Mouse (Mus musculus): ENCODE results near the gene Tubg2. TPM values are rescaled to one million over a fixed set of nuclear protein-coding genes. Genes with fewer than 3 reads are reported as not detected.

Tubg2 gene
- total RNA-seq, 1 experiment = 0.31 TPM

- in situ Hi-C loops (cut with MboI; ENCODE audit: low sequenced_read_pairs in 2 of 2, unreplicated experiment in 2 of 2) = no loop called here
- H3K9ac ChIP-seq (ENCODE audit: insufficient read depth, low read depth, low read length, poor library complexity, severe bottlenecking) = no peak overlapping the region
Observed at GRCm38 (mm10) chr11:101162301-101162700, 6.6 kb downstream of the Tubg2 start.

GRCm38 (mm10) chr11:101162772-101163171 is 7.1 kb downstream of the Tubg2 start:
- in situ Hi-C loops (cut with MboI; ENCODE audit: low sequenced_read_pairs in 2 of 2, unreplicated experiment in 2 of 2) = no loop called here
- TF ChIP-seq CHD2 (IDR thresholded peaks at IDR 0.05; ENCODE audit: low read depth, low read length) = no peak
- TF ChIP-seq ZNF384 (IDR thresholded peaks at IDR 0.05; ENCODE audit: low read depth, low read length) = no peak
- no peak for TF ChIP-seq MAFK (IDR thresholded peaks at IDR 0.05; ENCODE audit: insufficient read depth, low read depth, low read length)
- no peak for TF ChIP-seq ZC3H11A (IDR thresholded peaks at IDR 0.05; ENCODE audit: borderline replicate concordance, low read depth, low read length)
- no peak for TF ChIP-seq HCFC1 (IDR thresholded peaks at IDR 0.05; ENCODE audit: borderline replicate concordance, insufficient read depth, low read length)
- Histone ChIP-seq H3K36me3 (ENCODE audit: control insufficient read depth, insufficient read depth, low read length, poor library complexity, severe bottlenecking) (peaks cover 2% of the 10 kb centered on the region; the same call in 1 of the 2 replicates), H3K4me1 (ENCODE audit: control insufficient read depth in 2 of 2, insufficient read depth in 2 of 2, low read length in 2 of 2, poor library complexity in 1 of 2) (peaks cover 0 to 10% of the 10 kb centered on the region in 2 experiments; a peak in 2 of 4 replicates), H3K9ac (ENCODE audit: insufficient read depth, low read depth, low read length, poor library complexity, severe bottlenecking) (no peak overlapping the region), H3K9me3 (ENCODE audit: control insufficient read depth, insufficient read depth, low read depth, low read length) (no peaks in the 10 kb centered on the region), H3K4me3 (ENCODE audit: insufficient read depth in 1 of 2, low read depth in 1 of 2, low read length in 2 of 2, poor library complexity in 1 of 2, severe bottlenecking in 1 of 2) (no peak overlapping the region), H3K27ac (ENCODE audit: insufficient read depth, low read depth, low read length, poor library complexity, severe bottlenecking) (no peak overlapping the region)
- no peak for DNase-seq (ENCODE audit: low read depth, low spot score)

More at GRCm38 (mm10) chr11:101162301-101162700, 6.6 kb downstream of the Tubg2 start:
- H3K4me1 ChIP-seq (ENCODE audit: control insufficient read depth in 2 of 2, insufficient read depth in 2 of 2, low read length in 2 of 2, poor library complexity in 1 of 2) = peaks cover 0 to 10% of the 10 kb centered on the region in 2 experiments; a peak in 2 of 4 replicates
- DNase-seq (ENCODE audit: low read depth, low spot score) = no peak
- TF ChIP-seq ZNF384 (IDR thresholded peaks at IDR 0.05; ENCODE audit: low read depth, low read length) (no peak), CHD2 (IDR thresholded peaks at IDR 0.05; ENCODE audit: low read depth, low read length) (no peak), MAFK (IDR thresholded peaks at IDR 0.05; ENCODE audit: insufficient read depth, low read depth, low read length) (no peak), HCFC1 (IDR thresholded peaks at IDR 0.05; ENCODE audit: borderline replicate concordance, insufficient read depth, low read length) (no peak), ZC3H11A (IDR thresholded peaks at IDR 0.05; ENCODE audit: borderline replicate concordance, low read depth, low read length) (no peak)
- H3K4me3 ChIP-seq (ENCODE audit: insufficient read depth in 1 of 2, low read depth in 1 of 2, low read length in 2 of 2, poor library complexity in 1 of 2, severe bottlenecking in 1 of 2) = no peak overlapping the region
- H3K27ac ChIP-seq (ENCODE audit: insufficient read depth, low read depth, low read length, poor library complexity, severe bottlenecking) = no peak overlapping the region
- no peaks in the 10 kb centered on the region for H3K9me3 ChIP-seq (ENCODE audit: control insufficient read depth, insufficient read depth, low read depth, low read length)
- H3K36me3 ChIP-seq (ENCODE audit: control insufficient read depth, insufficient read depth, low read length, poor library complexity, severe bottlenecking) = peaks cover 1% of the 10 kb centered on the region; the same call in 1 of the 2 replicates

- in situ Hi-C loops (cut with MboI; ENCODE audit: low sequenced_read_pairs in 2 of 2, unreplicated experiment in 2 of 2) = no loop called here
- H3K9me3 ChIP-seq (ENCODE audit: control insufficient read depth, insufficient read depth, low read depth, low read length) = no peaks in the 10 kb centered on the region
- H3K9ac ChIP-seq (ENCODE audit: insufficient read depth, low read depth, low read length, poor library complexity, severe bottlenecking) = no peak overlapping the region
- H3K27ac ChIP-seq (ENCODE audit: insufficient read depth, low read depth, low read length, poor library complexity, severe bottlenecking) = no peak overlapping the region
- H3K4me1 ChIP-seq (ENCODE audit: control insufficient read depth in 2 of 2, insufficient read depth in 2 of 2, low read length in 2 of 2, poor library complexity in 1 of 2) = peaks cover 0 to 10% of the 10 kb centered on the region in 2 experiments; a peak in 2 of 4 replicates
- peak overlapping the region; percentile 43 to 46; a peak in 3 of 4 replicates for H3K4me3 ChIP-seq (ENCODE audit: insufficient read depth in 1 of 2, low read depth in 1 of 2, low read length in 2 of 2, poor library complexity in 1 of 2, severe bottlenecking in 1 of 2)
- TF ChIP-seq ZC3H11A (IDR thresholded peaks at IDR 0.05; ENCODE audit: borderline replicate concordance, low read depth, low read length) = no peak
- TF ChIP-seq MAFK (IDR thresholded peaks at IDR 0.05; ENCODE audit: insufficient read depth, low read depth, low read length) = no peak
- peaks cover 2% of the 10 kb centered on the region; the same call in 1 of the 2 replicates for H3K36me3 ChIP-seq (ENCODE audit: control insufficient read depth, insufficient read depth, low read length, poor library complexity, severe bottlenecking)
- no peak for DNase-seq (ENCODE audit: low read depth, low spot score)
Observed at GRCm38 (mm10) chr11:101163476-101164350, 8.0 kb downstream of the Tubg2 start.

GRCm38 (mm10) chr11:101164351-101164665 is 8.6 kb downstream of the Tubg2 start:
- Histone ChIP-seq H3K9me3 (ENCODE audit: control insufficient read depth, insufficient read depth, low read depth, low read length) (no peaks in the 10 kb centered on the region), H3K4me1 (ENCODE audit: control insufficient read depth in 2 of 2, insufficient read depth in 2 of 2, low read length in 2 of 2, poor library complexity in 1 of 2) (peaks cover 0 to 10% of the 10 kb centered on the region in 2 experiments; a peak in 2 of 4 replicates), H3K4me3 (ENCODE audit: insufficient read depth in 1 of 2, low read depth in 1 of 2, low read length in 2 of 2, poor library complexity in 1 of 2, severe bottlenecking in 1 of 2) (peak overlapping the region; percentile 43 to 46; a peak in 3 of 4 replicates), H3K36me3 (ENCODE audit: control insufficient read depth, insufficient read depth, low read length, poor library complexity, severe bottlenecking) (peaks cover 2% of the 10 kb centered on the region; the same call in 1 of the 2 replicates), H3K27ac (ENCODE audit: insufficient read depth, low read depth, low read length, poor library complexity, severe bottlenecking) (no peak overlapping the region), H3K9ac (ENCODE audit: insufficient read depth, low read depth, low read length, poor library complexity, severe bottlenecking) (no peak overlapping the region)
- DNase-seq (ENCODE audit: low read depth, low spot score) = no peak
- in situ Hi-C loops (cut with MboI; ENCODE audit: low sequenced_read_pairs in 2 of 2, unreplicated experiment in 2 of 2) = no loop called here
- no peak for TF ChIP-seq HCFC1 (IDR thresholded peaks at IDR 0.05; ENCODE audit: borderline replicate concordance, insufficient read depth, low read length)
- TF ChIP-seq ZNF384 (IDR thresholded peaks at IDR 0.05; ENCODE audit: low read depth, low read length) = no peak
- no peak for TF ChIP-seq ZC3H11A (IDR thresholded peaks at IDR 0.05; ENCODE audit: borderline replicate concordance, low read depth, low read length)
- no peak for TF ChIP-seq MAFK (IDR thresholded peaks at IDR 0.05; ENCODE audit: insufficient read depth, low read depth, low read length)
- TF ChIP-seq CHD2 (IDR thresholded peaks at IDR 0.05; ENCODE audit: low read depth, low read length) = no peak

All from ES-E14 (cell line).